Mouse (Mus musculus): Measurements from ENCODE around the gene Cltc.

GRCm38 (mm10) chr11:86646136-86646834, 111.1 kb downstream of the Cltc start:
- TF ChIP-seq CTCF (IDR thresholded peaks at IDR 0.05; ENCODE audit: insufficient read depth, low read depth, low read length) (no peak), POLR2A (IDR thresholded peaks at IDR 0.05; ENCODE audit: insufficient read depth, low read depth, low read length) (no peak)

Measured in olfactory bulb, adult 2 months (tissue).